Mouse (Mus musculus) hindbrain, embryonic 13.5 days (tissue): ENCODE measurements at regions not wholly inside any gene's neighbourhood (a gene's known extent, or its start where the extent isn't known, plus 50 kb on each side); places are given as distances from the start of the nearest gene placed in this dataset.
"Not testable (repeated sequence)": the region's sequence is repeated elsewhere in the genome, so short reads cannot be mapped to it uniquely, and the experiment has no call there.

ENCODE experiments used
- ATAC-seq: fragments of 200-750 bp; cut with Nextera tagmentation; 2 replicates; pipeline ENCODE4 v1.8.0; 2017; ENCODE audit warnings: moderate TSS enrichment; ENCODE audit not compliant: low FRiP score
- H3K27ac ChIP-seq: fragments of 300-500 bp; sonication (generic); 2 replicates; pipeline ENCODE4 v1.5.1; 2015; ENCODE audit warnings: inconsistent platforms, mild to moderate bottlenecking, moderate library complexity
- H3K27me3 ChIP-seq: fragments of 300-500 bp; sonication (generic); 2 replicates; pipeline ENCODE4 v1.6.1; 2015; ENCODE audit warnings: mild to moderate bottlenecking, inconsistent platforms
- H3K36me3 ChIP-seq: fragments of 300-500 bp; sonication (generic); 2 replicates; pipeline ENCODE4 v1.6.1; 2015; ENCODE audit warnings: mild to moderate bottlenecking, inconsistent platforms
- H3K4me1 ChIP-seq: fragments of 300-500 bp; sonication (generic); replicated peaks from 2 replicates; pipeline ENCODE4 v1.6.1; 2015; ENCODE audit warnings: inconsistent platforms
- H3K4me2 ChIP-seq: fragments of 300-500 bp; sonication (generic); 2 replicates; pipeline ENCODE4 v1.6.1; 2015; ENCODE audit warnings: inconsistent platforms, mild to moderate bottlenecking, moderate library complexity
- H3K4me3 ChIP-seq: fragments of 300-500 bp; sonication (generic); 2 replicates; pipeline ENCODE4 v1.5.1; 2015; ENCODE audit warnings: mild to moderate bottlenecking, inconsistent platforms
- H3K9ac ChIP-seq: fragments of 300-500 bp; sonication (generic); 2 replicates; pipeline ENCODE4 v1.6.1; 2015; ENCODE audit warnings: mild to moderate bottlenecking, inconsistent platforms
- H3K9me3 ChIP-seq: fragments of 300-500 bp; sonication (generic); 2 replicates; pipeline ENCODE4 v1.6.1; 2016; ENCODE audit warnings: inconsistent platforms
- WGBS: fragments of 180-500 bp; shearing (Covaris S2); methylation state at CpG from one replicate; pipeline ENCODE4 v1.1.7; 2015; 5-methylcytosine and 5-hydroxymethylcytosine counted together

GRCm38 (mm10) chr11:48657851-48658250, 142.3 kb upstream of the Rack1 start:
- peak overlapping the region; percentile 58; the same call in 1 of the 2 replicates for H3K27ac ChIP-seq
- no peaks in the 10 kb centered on the region for H3K9me3 ChIP-seq
- no peak overlapping the region for H3K9ac ChIP-seq
- 0 out of 2 replicates have a peak, but pooled peaks have one; percentile 46 for ATAC-seq
- no peaks in the 10 kb centered on the region for H3K36me3 ChIP-seq
- WGBS = 23% methylated on average over 5 of the region's 5 CpGs
- 0 out of 2 replicates have a peak overlapping the region, but pooled peaks have one; percentile 23 for H3K4me2 ChIP-seq
- H3K27me3 ChIP-seq = no peaks in the 10 kb centered on the region
- peaks cover 12% of the 10 kb centered on the region for H3K4me1 ChIP-seq
- no peak overlapping the region for H3K4me3 ChIP-seq

GRCm38 (mm10) chr11:48661641-48662040, 138.5 kb upstream of the Rack1 start:
- WGBS = 52% methylated on average over 4 of the region's 4 CpGs
- no peak overlapping the region for H3K27ac ChIP-seq
- H3K9me3 ChIP-seq = no peaks in the 10 kb centered on the region
- no peaks in the 10 kb centered on the region for H3K27me3 ChIP-seq
- ATAC-seq = peak; percentile 61; the same call in 1 of the 2 replicates
- H3K36me3 ChIP-seq = no peaks in the 10 kb centered on the region
- no peak overlapping the region for H3K4me2 ChIP-seq
- peaks cover 12% of the 10 kb centered on the region for H3K4me1 ChIP-seq
- no peak overlapping the region for H3K4me3 ChIP-seq
- H3K9ac ChIP-seq = no peak overlapping the region

- Histone ChIP-seq H3K36me3 (no peaks in the 10 kb centered on the region), H3K4me1 (no peaks in the 10 kb centered on the region), H3K4me2 (no peak overlapping the region), H3K27ac (no peak overlapping the region), H3K9ac (no peak overlapping the region), H3K4me3 (no peak overlapping the region), H3K9me3 (no peaks in the 10 kb centered on the region), H3K27me3 (no peaks in the 10 kb centered on the region)
- 86% methylated on average over 3 of the region's 3 CpGs for WGBS
- ATAC-seq = no peak; the same call in 1 of the 2 replicates
Measured at GRCm38 (mm10) chr11:48684781-48685314, 115.3 kb upstream of the Rack1 start.

DNA sequence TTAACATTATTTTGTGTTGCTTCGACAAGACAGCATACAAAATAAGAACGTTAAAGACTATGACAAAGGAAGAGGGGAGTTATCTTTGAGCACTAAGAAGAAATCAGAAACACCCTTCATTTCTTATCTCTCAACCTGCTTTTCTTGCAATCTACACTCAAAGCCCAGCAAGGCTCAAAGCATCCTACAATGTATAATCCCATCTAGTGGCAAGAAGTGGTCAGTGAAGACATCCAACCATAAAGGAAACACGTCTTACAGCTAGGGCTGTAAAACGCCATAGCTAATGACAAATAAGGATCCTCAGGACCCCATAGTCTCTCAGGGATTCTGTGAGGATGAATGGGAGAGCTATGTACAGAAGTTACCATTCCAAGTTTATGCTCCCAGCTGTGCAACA, 110.1 kb upstream of the Rack1 start:
- Histone ChIP-seq H3K9me3 (no peaks in the 10 kb centered on the region), H3K9ac (no peak overlapping the region), H3K27me3 (no peaks in the 10 kb centered on the region), H3K27ac (no peak overlapping the region), H3K4me1 (no peaks in the 10 kb centered on the region), H3K4me3 (no peak overlapping the region), H3K4me2 (no peak overlapping the region), H3K36me3 (no peaks in the 10 kb centered on the region)
- WGBS = 80% methylated on average over 4 of the region's 4 CpGs
- no peak for ATAC-seq

- WGBS = 93% methylated on average over 2 of the region's 2 CpGs
- H3K4me1 ChIP-seq = no peaks in the 10 kb centered on the region
- no peak overlapping the region for H3K27ac ChIP-seq
- no peaks in the 10 kb centered on the region for H3K27me3 ChIP-seq
- H3K9ac ChIP-seq = no peak overlapping the region
- H3K9me3 ChIP-seq = no peaks in the 10 kb centered on the region
- no peak for ATAC-seq
- no peak overlapping the region for H3K4me3 ChIP-seq
- H3K36me3 ChIP-seq = no peaks in the 10 kb centered on the region
- no peak overlapping the region for H3K4me2 ChIP-seq
Measured at GRCm38 (mm10) chr11:48696352-48696751, 103.8 kb upstream of the Rack1 start.

GRCm38 (mm10) chr11:48697191-48697590, 102.9 kb upstream of the Rack1 start:
- Histone ChIP-seq H3K9me3 (no peaks in the 10 kb centered on the region), H3K27ac (no peak overlapping the region), H3K4me3 (no peak overlapping the region), H3K9ac (no peak overlapping the region), H3K4me2 (no peak overlapping the region), H3K4me1 (no peaks in the 10 kb centered on the region), H3K36me3 (no peaks in the 10 kb centered on the region), H3K27me3 (no peaks in the 10 kb centered on the region)
- no peak for ATAC-seq

DNA sequence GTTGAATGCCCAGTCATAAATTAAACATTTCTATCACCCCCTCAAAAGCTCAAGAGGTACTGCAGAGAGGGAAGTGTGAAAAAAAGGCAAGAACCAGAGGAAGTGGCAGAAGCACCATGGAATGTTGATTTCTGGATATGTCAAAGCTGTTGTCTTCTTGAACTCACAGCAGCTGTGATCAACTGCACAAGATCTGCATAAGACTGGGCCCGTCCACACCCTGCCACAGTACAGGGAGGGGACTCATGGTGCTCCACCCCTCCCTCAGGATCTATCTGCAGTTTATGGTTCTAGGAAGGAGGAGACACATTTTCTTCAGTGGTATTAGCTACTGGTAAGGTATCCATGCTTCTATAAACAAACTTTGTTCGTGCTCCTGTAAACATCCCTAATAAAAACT, 92.9 kb upstream of the Rack1 start:
- WGBS = 92% methylated on average over 2 of the region's 2 CpGs
- Histone ChIP-seq H3K27ac (no peak overlapping the region), H3K4me2 (no peak overlapping the region), H3K36me3 (no peaks in the 10 kb centered on the region), H3K4me1 (no peaks in the 10 kb centered on the region), H3K9ac (no peak overlapping the region), H3K9me3 (0 out of 2 replicates have a peak, but pooled peaks cover 4% of the 10 kb centered on the region), H3K27me3 (no peaks in the 10 kb centered on the region), H3K4me3 (no peak overlapping the region)
- ATAC-seq = no peak

GRCm38 (mm10) chr11:48710972-48711371, 89.2 kb upstream of the Rack1 start:
- ATAC-seq = no peak
- Histone ChIP-seq H3K4me2 (no peak overlapping the region), H3K4me1 (no peaks in the 10 kb centered on the region), H3K27me3 (no peaks in the 10 kb centered on the region), H3K36me3 (no peaks in the 10 kb centered on the region), H3K9ac (no peak overlapping the region), H3K9me3 (0 out of 2 replicates have a peak, but pooled peaks cover 4% of the 10 kb centered on the region), H3K27ac (no peak overlapping the region), H3K4me3 (no peak overlapping the region)
- 96% methylated on average over 4 of the region's 4 CpGs for WGBS

- Histone ChIP-seq H3K36me3 (no peaks in the 10 kb centered on the region), H3K4me2 (no peak overlapping the region), H3K27ac (no peak overlapping the region), H3K27me3 (no peaks in the 10 kb centered on the region), H3K9me3 (no peaks in the 10 kb centered on the region), H3K4me3 (no peak overlapping the region), H3K9ac (no peak overlapping the region), H3K4me1 (no peaks in the 10 kb centered on the region)
- ATAC-seq = no peak
Measured at GRCm38 (mm10) chr11:48724068-48724467, 76.1 kb upstream of the Rack1 start.

DNA sequence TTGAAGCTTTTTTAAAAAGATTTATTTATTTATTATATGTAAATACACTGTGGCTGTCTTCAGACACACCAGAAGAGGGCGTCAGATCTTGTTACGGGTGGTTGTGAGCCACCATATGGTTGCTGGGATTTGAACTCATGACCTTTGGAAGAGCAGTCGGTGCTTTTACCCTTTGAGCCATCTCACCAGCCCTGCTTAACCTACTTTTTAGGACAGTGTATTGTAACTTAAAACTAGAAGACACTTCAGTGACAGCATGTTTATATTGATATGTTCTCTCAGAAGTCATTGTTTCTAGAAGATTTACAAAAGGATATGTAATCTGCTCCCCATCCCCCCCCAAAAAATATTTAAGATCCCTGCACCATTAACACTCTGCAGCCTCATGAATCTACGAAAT, 69.3 kb upstream of the Rack1 start:
- H3K4me2 ChIP-seq, ATAC-seq, H3K4me1 ChIP-seq, H3K4me3 ChIP-seq, H3K27me3 ChIP-seq, H3K27ac ChIP-seq, H3K9ac ChIP-seq, H3K36me3 ChIP-seq, H3K9me3 ChIP-seq: not testable (repeated sequence)
- WGBS = 81% methylated on average over 4 of the region's 4 CpGs

DNA sequence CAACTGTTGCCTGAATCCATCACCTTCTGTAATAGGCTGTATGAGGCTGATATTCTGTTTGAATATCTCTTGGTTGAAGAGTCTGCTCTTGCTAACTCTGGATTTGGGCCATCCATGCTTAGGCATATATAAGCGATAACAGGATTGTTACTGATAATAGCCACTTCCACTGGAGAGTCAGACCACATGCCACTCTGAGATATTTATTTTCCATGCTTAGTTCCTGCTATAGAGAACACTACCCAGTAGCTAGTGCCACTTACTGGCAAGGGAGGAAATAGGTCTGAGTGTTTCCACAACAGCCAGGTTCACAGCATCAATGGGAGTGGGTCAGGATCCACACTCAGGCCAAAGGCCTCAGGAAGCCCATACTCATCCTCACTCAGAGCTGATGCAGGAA, 53.6 kb upstream of the Rack1 start:
- Histone ChIP-seq H3K27me3 (no peaks in the 10 kb centered on the region), H3K36me3 (no peaks in the 10 kb centered on the region), H3K9me3 (0 out of 2 replicates have a peak, but pooled peaks cover 3% of the 10 kb centered on the region), H3K4me1 (no peaks in the 10 kb centered on the region), H3K9ac (no peak overlapping the region), H3K4me3 (no peak overlapping the region), H3K27ac (no peak overlapping the region), H3K4me2 (no peak overlapping the region)
- ATAC-seq = no peak
- 94% methylated on average over 1 of the region's 1 CpGs for WGBS

DNA sequence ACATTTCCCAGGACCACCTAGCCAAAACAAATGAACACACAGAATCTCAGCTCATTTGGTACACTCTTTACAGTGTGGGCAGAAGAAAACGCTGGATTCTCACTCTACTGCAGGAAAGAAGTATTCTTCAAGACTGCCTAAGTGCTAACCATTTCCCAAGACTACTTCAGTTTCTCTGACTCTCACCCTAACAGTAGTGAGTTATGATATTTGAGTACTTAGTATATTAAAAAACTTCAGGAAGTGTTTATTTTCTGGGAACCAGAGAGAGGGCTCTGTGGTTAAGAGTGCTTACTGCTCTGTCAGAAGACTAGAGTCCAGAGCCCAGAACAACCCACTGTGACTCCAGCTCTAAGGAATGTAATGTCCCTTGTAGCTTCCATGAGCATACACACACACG, 52.1 kb upstream of the Rack1 start:
- H3K9ac ChIP-seq = no peak overlapping the region
- H3K27me3 ChIP-seq = no peaks in the 10 kb centered on the region
- no peak overlapping the region for H3K4me3 ChIP-seq
- no peaks in the 10 kb centered on the region for H3K36me3 ChIP-seq
- H3K4me2 ChIP-seq = no peak overlapping the region
- H3K9me3 ChIP-seq = 0 out of 2 replicates have a peak, but pooled peaks cover 3% of the 10 kb centered on the region
- H3K27ac ChIP-seq = no peak overlapping the region
- WGBS = 91% methylated on average over 2 of the region's 2 CpGs
- ATAC-seq = no peak
- H3K4me1 ChIP-seq = no peaks in the 10 kb centered on the region
